Mouse (Mus musculus) natural killer cell, adult 2 months (primary cell): ENCODE measurements at regions not wholly inside any gene's neighbourhood (a gene's known extent, or its start where the extent isn't known, plus 50 kb on each side); places are given as distances from the start of the nearest gene placed in this dataset.

Experiments used
- DNase-seq, 2 experiments: peaks; one replicate each; pipeline ENCODE4 v3.0.0; 2022; ENCODE audit warnings: low spot score in 2 of 2

GRCm38 (mm10) chr15:88372039-88372438 is 228.1 kb upstream of the Zdhhc25 start:
- no peak for DNase-seq

- DNase-seq: no peak
Measured at GRCm38 (mm10) chr15:88373923-88374322, 226.2 kb upstream of the Zdhhc25 start.

- DNase-seq: no peak
Measured at GRCm38 (mm10) chr15:88379342-88379741, 220.8 kb upstream of the Zdhhc25 start.

- no peak for DNase-seq
Measured at GRCm38 (mm10) chr15:88379951-88380623, 220.0 kb upstream of the Zdhhc25 start.

- no peak for DNase-seq
Measured at GRCm38 (mm10) chr15:88381419-88381818, 218.7 kb upstream of the Zdhhc25 start.

- DNase-seq: no peak
Measured at GRCm38 (mm10) chr15:88385943-88386342, 214.2 kb upstream of the Zdhhc25 start.

- no peak for DNase-seq
Measured at GRCm38 (mm10) chr15:88386711-88387110, 213.4 kb upstream of the Zdhhc25 start.

- DNase-seq: no peak
Measured at GRCm38 (mm10) chr15:88391822-88392221, 208.3 kb upstream of the Zdhhc25 start.

- no peak for DNase-seq
Measured at GRCm38 (mm10) chr15:88399064-88399463, 201.0 kb upstream of the Zdhhc25 start.

GRCm38 (mm10) chr15:88399989-88400388 is 200.1 kb upstream of the Zdhhc25 start:
- DNase-seq: no peak

GRCm38 (mm10) chr15:88400787-88401186 is 199.3 kb upstream of the Zdhhc25 start:
- no peak for DNase-seq

GRCm38 (mm10) chr15:88408461-88409379 is 191.4 kb upstream of the Zdhhc25 start:
- no peak for DNase-seq

GRCm38 (mm10) chr15:88414206-88414605 is 185.9 kb upstream of the Zdhhc25 start:
- DNase-seq: no peak

- DNase-seq: no peak
Measured at GRCm38 (mm10) chr15:88418881-88419280, 181.2 kb upstream of the Zdhhc25 start.

- DNase-seq: no peak
Measured at GRCm38 (mm10) chr15:88428441-88428840, 171.7 kb upstream of the Zdhhc25 start.

GRCm38 (mm10) chr15:88430941-88431340 is 169.2 kb upstream of the Zdhhc25 start:
- no peak for DNase-seq

- DNase-seq: no peak
Measured at GRCm38 (mm10) chr15:88448272-88448671, 151.8 kb upstream of the Zdhhc25 start.

GRCm38 (mm10) chr15:88451241-88451640 is 148.9 kb upstream of the Zdhhc25 start:
- no peak for DNase-seq

- DNase-seq: no peak
Measured at GRCm38 (mm10) chr15:88468107-88468506, 132.0 kb upstream of the Zdhhc25 start.

GRCm38 (mm10) chr15:88468810-88469209 is 131.3 kb upstream of the Zdhhc25 start:
- DNase-seq: no peak

- DNase-seq: no peak
Measured at GRCm38 (mm10) chr15:88469508-88470455, 130.3 kb upstream of the Zdhhc25 start.
